Mouse (Mus musculus): Measurements from ENCODE around the gene AC109138.7. TPM values are rescaled to one million over a fixed set of nuclear protein-coding genes. Genes with fewer than 3 reads are reported as not detected.

Gene AC109138.7
- polyA plus RNA-seq, 1 experiment from 2014 or later = not detected

- no peaks in the 10 kb centered on the region for H3K36me3 ChIP-seq
Observed at GRCm38 (mm10) chr19:4183689-4184088, 30.5 kb upstream of the AC109138.7 start.

DNA sequence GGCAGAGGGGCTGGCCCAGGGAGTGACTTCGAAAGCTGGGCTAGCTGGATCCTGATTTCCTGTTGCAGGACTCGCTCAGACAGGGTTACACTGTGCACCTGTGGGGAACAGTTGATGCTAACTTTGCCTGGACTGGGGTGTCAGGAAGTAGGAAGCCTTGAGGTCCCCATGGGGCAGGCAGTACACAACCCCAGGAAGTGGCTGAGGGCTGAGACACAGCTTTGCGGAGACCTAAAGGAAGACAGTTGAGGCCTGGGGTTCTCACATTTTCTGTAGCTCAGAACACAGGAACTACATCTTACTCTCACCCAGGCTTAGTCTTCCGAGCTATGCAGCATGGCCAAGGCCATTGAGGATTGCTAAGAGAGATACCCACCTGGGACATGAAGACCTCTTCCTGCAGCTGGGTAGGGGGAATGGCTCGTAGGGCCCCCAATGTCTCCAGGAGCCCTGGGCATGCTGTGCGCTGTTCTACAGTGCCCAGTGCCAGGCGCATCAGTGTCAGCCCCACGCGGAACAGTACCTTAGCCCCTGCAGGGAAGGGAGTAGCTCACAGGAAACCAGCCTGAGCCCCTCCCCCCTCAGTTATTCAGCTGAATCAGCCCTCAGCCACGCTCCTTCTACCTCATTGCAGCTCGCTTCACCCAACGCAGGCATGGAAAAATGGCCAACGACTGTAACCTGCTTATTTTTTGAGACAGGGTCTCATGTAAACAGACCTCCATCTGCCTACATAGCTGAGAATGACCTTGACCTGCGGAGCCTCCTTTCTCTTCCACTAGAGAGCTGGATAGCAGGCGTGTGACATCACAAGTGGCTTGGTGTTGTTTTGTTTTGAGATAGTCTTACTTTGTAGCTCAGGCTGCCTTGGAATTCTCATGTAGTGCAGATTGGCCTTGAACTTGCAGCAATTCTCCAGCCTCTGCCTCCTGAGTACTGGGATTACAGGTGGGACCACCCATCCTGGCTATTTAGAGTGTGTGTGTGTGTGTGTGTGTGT, 28.9 kb upstream of the AC109138.7 start:
- H3K4me2 ChIP-seq (replicated peaks) = no peak overlapping the region
- H3K9ac ChIP-seq (replicated peaks) = no peak overlapping the region
- no peak overlapping the region for H3K27ac ChIP-seq
- H3K4me3 ChIP-seq (replicated peaks) = no peak overlapping the region
- no peak for ATAC-seq
- no peaks in the 10 kb centered on the region for H3K9me3 ChIP-seq
- 65% methylated on average over 15 of the region's 15 CpGs for WGBS
- H3K27me3 ChIP-seq = no peaks in the 10 kb centered on the region
- no peaks in the 10 kb centered on the region for H3K36me3 ChIP-seq
- H3K4me1 ChIP-seq (replicated peaks) = peaks cover 9% of the 10 kb centered on the region

More at GRCm38 (mm10) chr19:4183689-4184088, 30.5 kb upstream of the AC109138.7 start:
- Histone ChIP-seq H3K4me2 (replicated peaks) (no peak overlapping the region), H3K9ac (replicated peaks) (no peak overlapping the region), H3K9me3 (no peaks in the 10 kb centered on the region), H3K27ac (no peak overlapping the region), H3K4me1 (replicated peaks) (peaks cover 9% of the 10 kb centered on the region), H3K4me3 (replicated peaks) (no peak overlapping the region), H3K27me3 (no peaks in the 10 kb centered on the region)
- no peak for ATAC-seq
- 63% methylated on average over 2 of the region's 2 CpGs for WGBS

DNA sequence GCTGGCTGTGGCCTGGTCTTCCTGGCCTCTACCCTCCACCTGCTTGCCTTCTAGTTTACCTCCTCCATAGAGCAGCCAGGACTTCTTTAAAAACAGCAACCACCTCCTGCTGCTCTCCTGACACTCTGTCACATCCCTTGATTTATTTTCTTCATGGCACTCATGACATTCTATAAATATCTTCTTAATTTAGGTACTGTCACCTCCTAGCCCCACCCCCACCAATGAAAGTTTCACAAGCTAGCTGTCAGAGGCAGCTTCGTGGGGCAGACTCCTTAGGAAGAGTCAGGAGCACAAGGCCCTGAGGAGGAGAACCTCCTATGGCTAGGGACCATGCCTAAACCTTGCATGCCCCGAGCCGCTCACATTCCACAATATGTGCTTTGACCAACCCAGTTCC, 26.9 kb upstream of the AC109138.7 start:
- 83% methylated on average over 3 of the region's 3 CpGs for WGBS
- no peak overlapping the region for H3K27ac ChIP-seq
- H3K4me3 ChIP-seq (replicated peaks) = no peak overlapping the region
- H3K9ac ChIP-seq (replicated peaks) = no peak overlapping the region
- H3K9me3 ChIP-seq = no peaks in the 10 kb centered on the region
- H3K4me1 ChIP-seq (replicated peaks) = peaks cover 2% of the 10 kb centered on the region; the same call in 1 of the 2 replicates
- no peak for ATAC-seq
- no peaks in the 10 kb centered on the region for H3K27me3 ChIP-seq
- no peaks in the 10 kb centered on the region for H3K36me3 ChIP-seq
- H3K4me2 ChIP-seq (replicated peaks) = no peak overlapping the region

GRCm38 (mm10) chr19:4189051-4189620, 25.0 kb upstream of the AC109138.7 start:
- H3K9ac ChIP-seq (replicated peaks) = no peak overlapping the region
- 85% methylated on average over 12 of the region's 12 CpGs for WGBS
- no peak for ATAC-seq

GRCm38 (mm10) chr19:4190831-4191334, 23.3 kb upstream of the AC109138.7 start, which contains the start of gene Tbc1d10c:
TSS of gene Tbc1d10c (minus strand) at chr19:4191284.
- Histone ChIP-seq H3K4me3 (replicated peaks) (peak within 1 kb of the TSS; percentile 97), H3K9me3 (no peaks in the 10 kb centered on the region), H3K27ac (peak within 1 kb of the TSS; percentile 91), H3K27me3 (no peaks in the 10 kb centered on the region), H3K4me2 (replicated peaks) (peak within 1 kb of the TSS; percentile 98), H3K4me1 (replicated peaks) (peaks cover 20% of the 10 kb centered on the region), H3K36me3 (peaks cover 27% of the 10 kb centered on the region), H3K9ac (replicated peaks) (peak within 1 kb of the TSS; percentile 96)
- ATAC-seq = no peak
- WGBS = 76% methylated on average over 4 of the region's 4 CpGs

More at GRCm38 (mm10) chr19:4189051-4189620, 25.0 kb upstream of the AC109138.7 start:
- Histone ChIP-seq H3K27ac (no peak overlapping the region), H3K9me3 (no peaks in the 10 kb centered on the region), H3K4me1 (replicated peaks) (peaks cover 19% of the 10 kb centered on the region), H3K27me3 (no peaks in the 10 kb centered on the region), H3K4me3 (replicated peaks) (no peak overlapping the region), H3K4me2 (replicated peaks) (no peak overlapping the region), H3K36me3 (peaks cover 9% of the 10 kb centered on the region)

DNA sequence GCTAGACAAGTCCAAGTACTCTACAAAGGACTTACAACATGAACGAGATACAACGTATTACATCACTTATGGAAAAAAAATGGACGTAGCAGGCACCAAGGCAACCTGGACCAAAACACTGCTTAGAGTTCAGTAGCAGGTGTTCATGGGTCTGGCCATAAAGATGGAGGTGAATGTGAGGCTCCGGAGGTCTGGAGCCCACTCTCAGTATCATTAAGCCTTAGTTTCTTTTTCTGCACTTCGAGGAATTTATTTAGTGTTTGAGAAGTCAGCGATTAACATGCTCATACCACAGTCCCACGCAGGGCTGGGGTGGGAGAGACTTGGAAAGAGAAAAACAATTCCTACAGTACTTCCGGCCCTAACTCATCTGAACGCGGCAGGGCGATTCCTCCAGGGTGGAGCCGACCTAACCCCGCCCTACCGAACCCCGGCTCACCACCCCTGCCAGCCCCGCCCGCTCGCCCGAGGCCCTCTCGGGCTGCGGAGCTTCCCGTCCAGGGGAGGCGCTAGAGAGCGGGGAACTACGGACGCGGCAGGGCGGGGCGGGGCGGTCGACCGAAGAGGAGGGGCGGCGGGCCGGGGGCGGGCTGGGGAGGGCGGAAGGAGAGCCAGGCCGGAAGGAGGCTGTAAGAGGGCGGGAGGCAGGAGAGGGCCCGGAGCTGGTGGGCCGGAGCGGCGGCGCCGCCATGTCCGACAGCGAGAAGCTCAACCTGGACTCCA, 22.5 kb upstream of the AC109138.7 start, which contains the start of gene Ppp1ca:
TSS of gene Ppp1ca (plus strand) at position 538 of the 723 bp plus-strand sequence.
- Histone ChIP-seq H3K4me2 (replicated peaks) (peak within 1 kb of the TSS; percentile 98), H3K27me3 (no peaks in the 10 kb centered on the region), H3K9me3 (no peaks in the 10 kb centered on the region), H3K9ac (replicated peaks) (peak within 1 kb of the TSS; percentile 96), H3K4me1 (replicated peaks) (peaks cover 20% of the 10 kb centered on the region), H3K4me3 (replicated peaks) (peak within 1 kb of the TSS; percentile 97), H3K27ac (peak within 1 kb of the TSS; percentile 91), H3K36me3 (peaks cover 35% of the 10 kb centered on the region)
- 8% methylated on average over 46 of the region's 47 CpGs for WGBS
- ATAC-seq = peak; percentile 93

- peaks cover 42% of the 10 kb centered on the region for H3K36me3 ChIP-seq
- peak overlapping the region; percentile 96 for H3K9ac ChIP-seq (replicated peaks)
- peak overlapping the region; percentile 91 for H3K27ac ChIP-seq
- H3K27me3 ChIP-seq = no peaks in the 10 kb centered on the region
- H3K4me1 ChIP-seq (replicated peaks) = peaks cover 20% of the 10 kb centered on the region
- under 1% methylated on average over 38 of the region's 52 CpGs for WGBS
- H3K9me3 ChIP-seq = no peaks in the 10 kb centered on the region
- H3K4me3 ChIP-seq (replicated peaks) = peak overlapping the region; percentile 97
- ATAC-seq = peak; percentile 15
- peak overlapping the region; percentile 98 for H3K4me2 ChIP-seq (replicated peaks)
Observed at GRCm38 (mm10) chr19:4192251-4192985, 21.7 kb upstream of the AC109138.7 start.

DNA sequence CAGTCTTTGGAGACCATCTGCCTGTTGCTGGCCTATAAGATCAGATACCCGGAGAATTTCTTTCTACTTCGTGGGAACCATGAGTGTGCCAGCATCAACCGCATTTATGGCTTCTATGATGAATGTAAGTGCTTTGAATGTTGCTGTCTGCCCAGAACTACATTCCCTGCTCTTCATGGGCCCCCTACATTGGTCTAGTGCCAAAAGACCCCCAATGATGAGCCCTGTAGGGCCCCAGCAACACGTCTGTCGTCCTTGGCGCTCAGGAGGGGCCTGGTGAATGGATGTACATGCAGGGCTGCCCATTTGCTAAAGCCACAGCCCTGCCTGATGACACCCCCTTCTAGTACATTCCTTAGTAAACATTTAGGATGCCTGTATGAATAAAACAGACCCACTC, 21.0 kb upstream of the AC109138.7 start:
- Histone ChIP-seq H3K9ac (replicated peaks) (peak overlapping the region; percentile 96), H3K4me1 (replicated peaks) (peaks cover 20% of the 10 kb centered on the region), H3K27me3 (no peaks in the 10 kb centered on the region), H3K27ac (no peak overlapping the region), H3K4me2 (replicated peaks) (peak overlapping the region; percentile 98), H3K36me3 (peaks cover 47% of the 10 kb centered on the region), H3K9me3 (no peaks in the 10 kb centered on the region), H3K4me3 (replicated peaks) (peak overlapping the region; percentile 97)
- WGBS = 58% methylated on average over 6 of the region's 6 CpGs
- no peak for ATAC-seq

- H3K27me3 ChIP-seq = no peaks in the 10 kb centered on the region
- peaks cover 50% of the 10 kb centered on the region for H3K36me3 ChIP-seq
- WGBS = 92% methylated on average over 8 of the region's 8 CpGs
- no peak overlapping the region for H3K9ac ChIP-seq (replicated peaks)
- H3K9me3 ChIP-seq = no peaks in the 10 kb centered on the region
- no peak overlapping the region for H3K27ac ChIP-seq
- 0 out of 2 replicates have a peak overlapping the region, but pooled peaks have one; percentile 98 for H3K4me2 ChIP-seq (replicated peaks)
- ATAC-seq = no peak
- peaks cover 20% of the 10 kb centered on the region for H3K4me1 ChIP-seq (replicated peaks)
- H3K4me3 ChIP-seq (replicated peaks) = no peak overlapping the region
Observed at GRCm38 (mm10) chr19:4194021-4194724, 20.0 kb upstream of the AC109138.7 start.

- H3K9ac ChIP-seq (replicated peaks) = peak overlapping the region; percentile 10; the same call in 1 of the 2 replicates
- H3K4me2 ChIP-seq (replicated peaks) = no peak overlapping the region
- peaks cover 53% of the 10 kb centered on the region for H3K36me3 ChIP-seq
- H3K4me3 ChIP-seq (replicated peaks) = no peak overlapping the region
- WGBS = 86% methylated on average over 12 of the region's 12 CpGs
- no peak overlapping the region for H3K27ac ChIP-seq
- ATAC-seq = no peak
- no peaks in the 10 kb centered on the region for H3K27me3 ChIP-seq
- H3K9me3 ChIP-seq = no peaks in the 10 kb centered on the region
- peaks cover 22% of the 10 kb centered on the region for H3K4me1 ChIP-seq (replicated peaks)
Observed at GRCm38 (mm10) chr19:4194776-4195650, 19.1 kb upstream of the AC109138.7 start.
